Mouse (Mus musculus) spleen, adult 2 months (tissue): ENCODE measurements around the gene Slc29a2. TPM values are rescaled to one million over a fixed set of nuclear protein-coding genes. Genes with fewer than 3 reads are reported as not detected.

Experiments used
- DNase-seq, 2 experiments: peaks; one replicate each; pipeline versions ENCODE4 v3.0.0 to v3.0.0-alpha.2; 2012 to 2021; ENCODE audit warnings: low spot score in 2 of 2, low read depth in 1 of 2
- H3K27ac ChIP-seq: fragments of 200-500 bp; 2 replicates; pipeline ENCODE4 v1.5.1; 2012; ENCODE audit warnings: low read length, inconsistent platforms; ENCODE audit not compliant: insufficient read depth
- H3K27me3 ChIP-seq: fragments of 200-500 bp; 2 replicates; pipeline ENCODE4 v1.6.1; 2012; ENCODE audit warnings: mild to moderate bottlenecking, moderate library complexity, low read length, inconsistent platforms; ENCODE audit not compliant: control insufficient read depth, insufficient read depth
- H3K36me3 ChIP-seq: fragments of 200-500 bp; 2 replicates; pipeline ENCODE4 v1.6.1; 2012; ENCODE audit warnings: mild to moderate bottlenecking, low read length, inconsistent platforms; ENCODE audit not compliant: control insufficient read depth, insufficient read depth
- H3K4me1 ChIP-seq: fragments of 200-500 bp; 2 replicates; pipeline ENCODE4 v1.6.1; 2011; ENCODE audit warnings: inconsistent platforms; ENCODE audit not compliant: control insufficient read depth, insufficient read depth, insufficient read length
- H3K4me3 ChIP-seq: fragments of 200-500 bp; 2 replicates; pipeline ENCODE4 v1.5.1; 2011; ENCODE audit warnings: mild to moderate bottlenecking, inconsistent platforms; ENCODE audit not compliant: insufficient read depth, insufficient read length; ENCODE audit errors: extremely low read depth
- CTCF ChIP-seq: fragments of 200-500 bp; IDR thresholded peaks from 2 replicates; pipeline ENCODE4 v1.5.1; 2011; ENCODE audit warnings: mild to moderate bottlenecking, inconsistent platforms; ENCODE audit not compliant: insufficient read depth, insufficient read length, insufficient replicate concordance; ENCODE audit errors: extremely low read depth
- POLR2A ChIP-seq: fragments of 200-500 bp; IDR thresholded peaks from 2 replicates; pipeline ENCODE4 v1.6.1; 2011; ENCODE audit warnings: low read depth, low read length, inconsistent platforms
- WGBS: fragments of 180-500 bp; shearing (Covaris S2); methylation state at CpG from one replicate; pipeline ENCODE4 v1.1.7; 2018; 5-methylcytosine and 5-hydroxymethylcytosine counted together
- polyA plus RNA-seq: library from polyadenylated mRNA; depleted of rRNA; stranded (reverse); fragments of >200 nt; gene quantifications from 2 replicates; pipeline ENCODE4 v1.2.3, GENCODE M21; 2012

The Slc29a2 gene
- polyA plus RNA-seq, 1 experiment: 6.8 TPM

GRCm38 (mm10) chr19:5051515-5051914, 27.9 kb downstream of the Slc29a2 start:
- Histone ChIP-seq H3K27ac (no peak overlapping the region), H3K27me3 (no peaks in the 10 kb centered on the region), H3K36me3 (peaks cover 18% of the 10 kb centered on the region), H3K4me3 (no peak overlapping the region), H3K4me1 (peaks cover 2% of the 10 kb centered on the region; the same call in 1 of the 2 replicates)
- WGBS: 96% methylated on average over 3 of the region's 3 CpGs
- no peak for TF ChIP-seq POLR2A
- no peak for TF ChIP-seq CTCF
- DNase-seq: no peak

GRCm38 (mm10) chr19:5052166-5052822, 28.6 kb downstream of the Slc29a2 start:
- TF ChIP-seq POLR2A (no peak), CTCF (no peak)
- H3K27me3 ChIP-seq: no peaks in the 10 kb centered on the region
- 37% methylated on average over 25 of the region's 25 CpGs for WGBS
- H3K4me1 ChIP-seq: peaks cover 2% of the 10 kb centered on the region; the same call in 1 of the 2 replicates
- H3K27ac ChIP-seq: no peak overlapping the region
- no peak overlapping the region for H3K4me3 ChIP-seq
- peaks cover 11% of the 10 kb centered on the region for H3K36me3 ChIP-seq
- DNase-seq: no peak

GRCm38 (mm10) chr19:5052853-5053252, 29.2 kb downstream of the Slc29a2 start:
- H3K4me1 ChIP-seq: peaks cover 2% of the 10 kb centered on the region; the same call in 1 of the 2 replicates
- peaks cover 7% of the 10 kb centered on the region for H3K36me3 ChIP-seq
- no peak for TF ChIP-seq POLR2A
- no peak for TF ChIP-seq CTCF
- 87% methylated on average over 17 of the region's 17 CpGs for WGBS
- no peak overlapping the region for H3K4me3 ChIP-seq
- H3K27me3 ChIP-seq: no peaks in the 10 kb centered on the region
- no peak for DNase-seq
- H3K27ac ChIP-seq: no peak overlapping the region

- Histone ChIP-seq H3K27me3 (no peaks in the 10 kb centered on the region), H3K4me1 (peaks cover 2% of the 10 kb centered on the region; the same call in 1 of the 2 replicates), H3K4me3 (no peak overlapping the region), H3K36me3 (peaks cover 5% of the 10 kb centered on the region; the same call in 1 of the 2 replicates), H3K27ac (no peak overlapping the region)
- WGBS: 43% methylated on average over 9 of the region's 9 CpGs
- DNase-seq: peak in 1 of 2 experiments; percentile 37
- no peak for TF ChIP-seq POLR2A
- TF ChIP-seq CTCF: peak; percentile 63; the same call in 1 of the 2 replicates
Measured at GRCm38 (mm10) chr19:5053909-5054308, 30.2 kb downstream of the Slc29a2 start.

GRCm38 (mm10) chr19:5056251-5056650, 32.6 kb downstream of the Slc29a2 start:
- no peak for DNase-seq
- 15% methylated on average over 6 of the region's 6 CpGs for WGBS
- TF ChIP-seq POLR2A (no peak), CTCF (peak; percentile 55; the same call in 1 of the 2 replicates)
- H3K4me1 ChIP-seq: peaks cover 2% of the 10 kb centered on the region; the same call in 1 of the 2 replicates
- no peaks in the 10 kb centered on the region for H3K27me3 ChIP-seq
- H3K4me3 ChIP-seq: no peak overlapping the region
- H3K27ac ChIP-seq: no peak overlapping the region
- H3K36me3 ChIP-seq: no peaks in the 10 kb centered on the region

GRCm38 (mm10) chr19:5057876-5058775, 34.5 kb downstream of the Slc29a2 start:
- no peak overlapping the region for H3K4me3 ChIP-seq
- DNase-seq: no peak
- no peak for TF ChIP-seq CTCF
- TF ChIP-seq POLR2A: no peak
- no peaks in the 10 kb centered on the region for H3K27me3 ChIP-seq
- 69% methylated on average over 16 of the region's 16 CpGs for WGBS
- no peak overlapping the region for H3K27ac ChIP-seq
- H3K36me3 ChIP-seq: no peaks in the 10 kb centered on the region
- peaks cover 2% of the 10 kb centered on the region; the same call in 1 of the 2 replicates for H3K4me1 ChIP-seq
